Mouse (Mus musculus): ENCODE measurements around the gene Gria1. TPM values are rescaled to one million over a fixed set of nuclear protein-coding genes. Genes with fewer than 3 reads are reported as not detected.

Gria1 gene
- polyA plus RNA-seq, 1 experiment: 0.04 TPM

- no peaks in the 10 kb centered on the region for H3K27me3 ChIP-seq (ENCODE audit: control insufficient read depth, insufficient read depth, insufficient read length)
- no peaks in the 10 kb centered on the region for H3K36me3 ChIP-seq (ENCODE audit: control insufficient read depth, insufficient read depth)
- H3K79me2 ChIP-seq (ENCODE audit: control insufficient read depth, insufficient read depth): no peaks in the 10 kb centered on the region
- no peak overlapping the region for H3ac ChIP-seq (ENCODE audit: control insufficient read depth, insufficient read length)
- no peak overlapping the region for H3K4me2 ChIP-seq (ENCODE audit: low read depth)
- no peak overlapping the region for H3K4me3 ChIP-seq
- TF ChIP-seq POLR2A (IDR thresholded peaks at IDR 0.05; ENCODE audit: insufficient read length, low read depth) (no peak), TCF3 (IDR thresholded peaks at IDR 0.05; ENCODE audit: insufficient read length, low read depth) (no peak), E2F4 (IDR thresholded peaks at IDR 0.05; ENCODE audit: insufficient read depth) (no peak), USF1 (IDR thresholded peaks at IDR 0.05; ENCODE audit: low read depth) (no peak), POLR2AphosphoS2 (IDR thresholded peaks at IDR 0.05; ENCODE audit: insufficient read length, low read depth) (no peak), MYOG (IDR thresholded peaks at IDR 0.05; ENCODE audit: control insufficient read depth in 1 of 3, insufficient read depth in 1 of 3, insufficient read length in 2 of 3, low read depth in 2 of 3) (no peak), MYOD1 (IDR thresholded peaks at IDR 0.05; ENCODE audit: control insufficient read depth in 1 of 3, insufficient read length in 2 of 3, low read depth in 2 of 3) (no peak), SRF (IDR thresholded peaks at IDR 0.05; ENCODE audit: control insufficient read depth, insufficient read length, low read depth) (no peak), MAX (IDR thresholded peaks at IDR 0.05; ENCODE audit: low read depth) (no peak), REST (IDR thresholded peaks at IDR 0.05; ENCODE audit: insufficient read depth, insufficient read length) (no peak), TCF12 (IDR thresholded peaks at IDR 0.05; ENCODE audit: insufficient read depth, poor library complexity, severe bottlenecking) (no peak)
Observed at GRCm38 (mm10) chr11:56985457-56985856, 25.7 kb upstream of the Gria1 start.

DNA sequence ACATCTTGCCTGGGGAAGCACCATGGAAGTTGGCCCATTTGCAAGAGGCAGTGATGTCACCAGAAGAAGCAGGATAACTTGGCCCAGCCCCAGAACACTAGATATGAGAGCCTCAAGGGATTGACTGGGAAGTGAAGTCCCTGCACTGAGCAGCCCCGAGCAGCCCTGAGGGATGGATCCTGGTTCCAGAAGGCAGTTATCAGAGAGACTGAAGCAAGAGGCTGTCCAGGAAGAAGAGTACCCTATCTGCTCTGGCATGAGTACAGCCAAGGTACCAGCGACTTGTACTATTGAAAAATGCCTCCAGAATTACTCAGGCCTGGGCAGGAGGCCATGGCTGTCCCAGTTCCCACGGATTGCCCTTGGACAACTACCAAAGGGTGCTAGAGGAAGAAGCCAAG lies 11.6 kb upstream of the Gria1 start:
- Histone ChIP-seq H3ac (ENCODE audit: control insufficient read depth, insufficient read length) (no peak overlapping the region), H3K36me3 (ENCODE audit: control insufficient read depth, insufficient read depth) (no peaks in the 10 kb centered on the region), H3K27me3 (ENCODE audit: control insufficient read depth, insufficient read depth, insufficient read length) (no peaks in the 10 kb centered on the region), H3K4me3 (no peak overlapping the region), H3K4me2 (ENCODE audit: low read depth) (peak overlapping the region; percentile 49), H3K79me2 (ENCODE audit: control insufficient read depth, insufficient read depth) (no peaks in the 10 kb centered on the region)
- TF ChIP-seq MYOD1 (IDR thresholded peaks at IDR 0.05; ENCODE audit: control insufficient read depth in 1 of 3, insufficient read length in 2 of 3, low read depth in 2 of 3): no peak
- TF ChIP-seq POLR2A (IDR thresholded peaks at IDR 0.05; ENCODE audit: insufficient read length, low read depth): no peak
- TF ChIP-seq REST (IDR thresholded peaks at IDR 0.05; ENCODE audit: insufficient read depth, insufficient read length): no peak
- TF ChIP-seq USF1 (IDR thresholded peaks at IDR 0.05; ENCODE audit: low read depth): no peak
- TF ChIP-seq SRF (IDR thresholded peaks at IDR 0.05; ENCODE audit: control insufficient read depth, insufficient read length, low read depth): no peak
- no peak for TF ChIP-seq TCF12 (IDR thresholded peaks at IDR 0.05; ENCODE audit: insufficient read depth, poor library complexity, severe bottlenecking)
- no peak for TF ChIP-seq MAX (IDR thresholded peaks at IDR 0.05; ENCODE audit: low read depth)
- TF ChIP-seq POLR2AphosphoS2 (IDR thresholded peaks at IDR 0.05; ENCODE audit: insufficient read length, low read depth): no peak
- TF ChIP-seq E2F4 (IDR thresholded peaks at IDR 0.05; ENCODE audit: insufficient read depth): no peak
- TF ChIP-seq CEBPB (IDR thresholded peaks at IDR 0.05; ENCODE audit: insufficient read depth, poor library complexity, severe bottlenecking): no peak
- no peak for TF ChIP-seq MYOG (IDR thresholded peaks at IDR 0.05; ENCODE audit: control insufficient read depth in 1 of 3, insufficient read depth in 1 of 3, insufficient read length in 2 of 3, low read depth in 2 of 3)
- TF ChIP-seq TCF3 (IDR thresholded peaks at IDR 0.05; ENCODE audit: insufficient read length, low read depth): no peak

GRCm38 (mm10) chr11:57004611-57005010 lies 6.6 kb upstream of the Gria1 start:
- Histone ChIP-seq H3K36me3 (ENCODE audit: control insufficient read depth, insufficient read depth) (no peaks in the 10 kb centered on the region), H3K79me2 (ENCODE audit: control insufficient read depth, insufficient read depth) (no peaks in the 10 kb centered on the region), H3K4me3 (no peak overlapping the region), H3K27me3 (ENCODE audit: control insufficient read depth, insufficient read depth, insufficient read length) (no peaks in the 10 kb centered on the region), H3ac (ENCODE audit: control insufficient read depth, insufficient read length) (no peak overlapping the region), H3K4me2 (ENCODE audit: low read depth) (no peak overlapping the region)
- no peak for TF ChIP-seq POLR2AphosphoS2 (IDR thresholded peaks at IDR 0.05; ENCODE audit: insufficient read length, low read depth)
- TF ChIP-seq TCF12 (IDR thresholded peaks at IDR 0.05; ENCODE audit: insufficient read depth, poor library complexity, severe bottlenecking): no peak

DNA sequence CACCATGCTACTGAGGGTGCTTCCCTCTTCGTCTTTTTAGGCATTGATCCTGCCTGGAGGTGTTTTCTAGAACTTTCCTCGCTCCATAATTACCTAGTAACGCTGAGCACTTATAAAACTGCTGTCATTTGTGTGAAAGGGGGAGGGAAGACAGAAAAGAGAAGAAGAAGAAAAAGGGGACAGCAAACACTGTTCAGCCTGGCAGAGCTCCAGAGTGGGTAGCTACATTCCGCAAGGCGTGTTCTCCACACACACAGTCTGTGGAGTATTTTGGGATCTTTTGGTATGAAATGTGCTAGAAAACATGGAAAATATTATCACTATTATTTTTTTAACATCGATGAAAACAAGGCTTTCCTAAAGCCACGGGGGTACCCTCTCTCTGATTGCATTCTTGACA lies 5.8 kb upstream of the Gria1 start:
- no peaks in the 10 kb centered on the region for H3K27me3 ChIP-seq (ENCODE audit: control insufficient read depth, insufficient read depth, insufficient read length)
- TF ChIP-seq POLR2A (IDR thresholded peaks at IDR 0.05; ENCODE audit: insufficient read length, low read depth): no peak
- TF ChIP-seq MAX (IDR thresholded peaks at IDR 0.05; ENCODE audit: low read depth): no peak
- no peak for TF ChIP-seq MYOD1 (IDR thresholded peaks at IDR 0.05; ENCODE audit: control insufficient read depth in 1 of 3, insufficient read length in 2 of 3, low read depth in 2 of 3)
- TF ChIP-seq SRF (IDR thresholded peaks at IDR 0.05; ENCODE audit: control insufficient read depth, insufficient read length, low read depth): no peak
- TF ChIP-seq TCF3 (IDR thresholded peaks at IDR 0.05; ENCODE audit: insufficient read length, low read depth): no peak
- no peak overlapping the region for H3ac ChIP-seq (ENCODE audit: control insufficient read depth, insufficient read length)
- H3K36me3 ChIP-seq (ENCODE audit: control insufficient read depth, insufficient read depth): no peaks in the 10 kb centered on the region
- no peak overlapping the region for H3K4me3 ChIP-seq
- H3K4me2 ChIP-seq (ENCODE audit: low read depth): no peak overlapping the region
- H3K79me2 ChIP-seq (ENCODE audit: control insufficient read depth, insufficient read depth): no peaks in the 10 kb centered on the region

DNA sequence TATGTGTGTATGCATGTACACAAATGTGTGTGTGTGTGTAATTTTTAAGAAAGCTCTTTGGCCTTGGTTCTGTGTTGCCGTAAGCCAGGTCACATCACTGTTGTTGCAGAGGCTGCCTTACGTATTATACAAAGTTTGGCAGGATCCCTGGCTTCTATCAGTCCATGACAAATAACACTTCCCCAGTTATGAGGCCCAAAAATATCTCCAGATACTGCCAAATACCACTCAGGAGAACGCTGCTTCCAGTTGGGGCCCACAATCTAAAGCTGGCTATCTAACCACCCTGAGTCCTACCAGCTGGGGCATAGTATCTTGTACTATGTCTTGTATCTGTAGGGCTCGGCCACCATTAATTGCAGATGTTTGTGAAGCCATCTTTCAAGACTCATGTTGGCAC lies 3.4 kb upstream of the Gria1 start:
- H3ac ChIP-seq (ENCODE audit: control insufficient read depth, insufficient read length): no peak overlapping the region
- H3K4me3 ChIP-seq: no peak overlapping the region
- TF ChIP-seq MYOD1 (IDR thresholded peaks at IDR 0.05; ENCODE audit: control insufficient read depth in 1 of 3, insufficient read length in 2 of 3, low read depth in 2 of 3): no peak
- no peak for TF ChIP-seq REST (IDR thresholded peaks at IDR 0.05; ENCODE audit: insufficient read depth, insufficient read length)
- no peak for TF ChIP-seq POLR2AphosphoS2 (IDR thresholded peaks at IDR 0.05; ENCODE audit: insufficient read length, low read depth)
- no peak for TF ChIP-seq TCF3 (IDR thresholded peaks at IDR 0.05; ENCODE audit: insufficient read length, low read depth)
- no peak for TF ChIP-seq USF1 (IDR thresholded peaks at IDR 0.05; ENCODE audit: low read depth)
- no peak for TF ChIP-seq POLR2A (IDR thresholded peaks at IDR 0.05; ENCODE audit: insufficient read length, low read depth)
- no peak for TF ChIP-seq TCF12 (IDR thresholded peaks at IDR 0.05; ENCODE audit: insufficient read depth, poor library complexity, severe bottlenecking)
- TF ChIP-seq SRF (IDR thresholded peaks at IDR 0.05; ENCODE audit: control insufficient read depth, insufficient read length, low read depth): no peak
- no peak for TF ChIP-seq MAX (IDR thresholded peaks at IDR 0.05; ENCODE audit: low read depth)
- no peak for TF ChIP-seq MYOG (IDR thresholded peaks at IDR 0.05; ENCODE audit: control insufficient read depth in 1 of 3, insufficient read depth in 1 of 3, insufficient read length in 2 of 3, low read depth in 2 of 3)
- no peak for TF ChIP-seq CEBPB (IDR thresholded peaks at IDR 0.05; ENCODE audit: insufficient read depth, poor library complexity, severe bottlenecking)
- no peak for TF ChIP-seq E2F4 (IDR thresholded peaks at IDR 0.05; ENCODE audit: insufficient read depth)
- H3K79me2 ChIP-seq (ENCODE audit: control insufficient read depth, insufficient read depth): no peaks in the 10 kb centered on the region
- no peaks in the 10 kb centered on the region for H3K27me3 ChIP-seq (ENCODE audit: control insufficient read depth, insufficient read depth, insufficient read length)
- H3K36me3 ChIP-seq (ENCODE audit: control insufficient read depth, insufficient read depth): no peaks in the 10 kb centered on the region
- no peak overlapping the region for H3K4me2 ChIP-seq (ENCODE audit: low read depth)
